Mouse (Mus musculus) liver, embryonic 12.5 days (tissue): ENCODE results near the gene Mctp1. TPM values are rescaled to one million over a fixed set of nuclear protein-coding genes. Genes with fewer than 3 reads are reported as not detected.

Source experiments
- ATAC-seq: fragments of 200-750 bp; cut with Nextera tagmentation; 2 replicates; pipeline ENCODE4 v1.8.0; 2017; ENCODE audit warnings: moderate number of reproducible peaks, mild to moderate bottlenecking, moderate library complexity
- H3K27ac ChIP-seq: fragments of 300-500 bp; sonication (generic); 2 replicates; pipeline ENCODE4 v1.5.1; 2016; ENCODE audit warnings: mild to moderate bottlenecking
- H3K27me3 ChIP-seq: fragments of 300-500 bp; sonication (generic); replicated peaks from 2 replicates; pipeline ENCODE4 v1.6.1; 2016; ENCODE audit warnings: mild to moderate bottlenecking, moderate library complexity
- H3K36me3 ChIP-seq: fragments of 300-500 bp; sonication (generic); 2 replicates; pipeline ENCODE4 v1.6.1; 2016; ENCODE audit warnings: mild to moderate bottlenecking, moderate library complexity
- H3K4me1 ChIP-seq: fragments of 300-500 bp; sonication (generic); 2 replicates; pipeline ENCODE4 v1.6.1; 2016
- H3K4me2 ChIP-seq: fragments of 300-500 bp; sonication (generic); 2 replicates; pipeline ENCODE4 v1.6.1; 2016; ENCODE audit warnings: mild to moderate bottlenecking, moderate library complexity
- H3K4me3 ChIP-seq: fragments of 300-500 bp; sonication (generic); 2 replicates; pipeline ENCODE4 v1.5.1; 2016; ENCODE audit warnings: mild to moderate bottlenecking, moderate library complexity
- H3K9ac ChIP-seq: fragments of 300-500 bp; sonication (generic); 2 replicates; pipeline ENCODE4 v1.6.1; 2016; ENCODE audit warnings: mild to moderate bottlenecking, moderate library complexity
- H3K9me3 ChIP-seq: fragments of 300-500 bp; sonication (generic); replicated peaks from 2 replicates; pipeline ENCODE4 v1.6.1; 2016; ENCODE audit warnings: mild to moderate bottlenecking, moderate library complexity
- WGBS: fragments of 180-500 bp; shearing (Covaris S2); methylation state at CpG from one replicate; pipeline ENCODE4 v1.1.7; 2016; ENCODE audit not compliant: insufficient replicate concordance; 5-methylcytosine and 5-hydroxymethylcytosine counted together
- polyA plus RNA-seq: library from polyadenylated mRNA; unstranded; fragments of >200 nt; fragmentation: Nextera tagmentation; extraction: Ambion mirVana; gene quantifications from 2 replicates; pipeline ENCODE4 v1.2.1, GENCODE M21; 2016

The Mctp1 gene
- polyA plus RNA-seq, 1 experiment from 2014 or later: 1.6 TPM

- Histone ChIP-seq H3K9ac (no peak overlapping the region), H3K27ac (no peak overlapping the region), H3K4me1 (no peaks in the 10 kb centered on the region), H3K4me3 (no peak overlapping the region), H3K27me3 (no peaks in the 10 kb centered on the region), H3K36me3 (no peaks in the 10 kb centered on the region), H3K9me3 (no peaks in the 10 kb centered on the region), H3K4me2 (no peak overlapping the region)
- no peak for ATAC-seq
- 38% methylated on average over 2 of the region's 2 CpGs for WGBS
Measured at GRCm38 (mm10) chr13:76638282-76638681, 253.9 kb downstream of the Mctp1 start.

GRCm38 (mm10) chr13:76659523-76659922 is 275.2 kb downstream of the Mctp1 start:
- no peaks in the 10 kb centered on the region for H3K36me3 ChIP-seq
- H3K27me3 ChIP-seq: no peaks in the 10 kb centered on the region
- H3K4me1 ChIP-seq: no peaks in the 10 kb centered on the region
- no peak overlapping the region for H3K4me2 ChIP-seq
- no peak overlapping the region for H3K9ac ChIP-seq
- no peak overlapping the region for H3K27ac ChIP-seq
- H3K4me3 ChIP-seq: no peak overlapping the region
- H3K9me3 ChIP-seq: no peaks in the 10 kb centered on the region
- no peak for ATAC-seq

- H3K27me3 ChIP-seq: no peaks in the 10 kb centered on the region
- no peak overlapping the region for H3K9ac ChIP-seq
- no peak for ATAC-seq
- no peaks in the 10 kb centered on the region for H3K9me3 ChIP-seq
- no peaks in the 10 kb centered on the region for H3K4me1 ChIP-seq
- no peaks in the 10 kb centered on the region for H3K36me3 ChIP-seq
- H3K4me3 ChIP-seq: no peak overlapping the region
- no peak overlapping the region for H3K27ac ChIP-seq
- H3K4me2 ChIP-seq: no peak overlapping the region
Measured at GRCm38 (mm10) chr13:76681286-76681685, 297.0 kb downstream of the Mctp1 start.

GRCm38 (mm10) chr13:76689349-76689748 is 305.0 kb downstream of the Mctp1 start:
- Histone ChIP-seq H3K9me3 (no peaks in the 10 kb centered on the region), H3K36me3 (no peaks in the 10 kb centered on the region), H3K27me3 (no peaks in the 10 kb centered on the region), H3K27ac (no peak overlapping the region), H3K4me3 (no peak overlapping the region), H3K4me1 (no peaks in the 10 kb centered on the region), H3K4me2 (no peak overlapping the region), H3K9ac (no peak overlapping the region)
- WGBS: 53% methylated on average over 2 of the region's 2 CpGs
- ATAC-seq: no peak

- no peaks in the 10 kb centered on the region for H3K36me3 ChIP-seq
- H3K9me3 ChIP-seq: no peaks in the 10 kb centered on the region
- H3K27ac ChIP-seq: no peak overlapping the region
- H3K4me1 ChIP-seq: no peaks in the 10 kb centered on the region
- no peak overlapping the region for H3K4me3 ChIP-seq
- no peaks in the 10 kb centered on the region for H3K27me3 ChIP-seq
- ATAC-seq: no peak
- H3K9ac ChIP-seq: no peak overlapping the region
- no peak overlapping the region for H3K4me2 ChIP-seq
Measured at GRCm38 (mm10) chr13:76690143-76690542, 305.8 kb downstream of the Mctp1 start.

GRCm38 (mm10) chr13:76690697-76691096 is 306.4 kb downstream of the Mctp1 start:
- Histone ChIP-seq H3K9ac (no peak overlapping the region), H3K27me3 (no peaks in the 10 kb centered on the region), H3K4me2 (no peak overlapping the region), H3K9me3 (no peaks in the 10 kb centered on the region), H3K4me3 (no peak overlapping the region), H3K4me1 (no peaks in the 10 kb centered on the region), H3K36me3 (no peaks in the 10 kb centered on the region), H3K27ac (no peak overlapping the region)
- 79% methylated on average over 1 of the region's 1 CpGs for WGBS
- ATAC-seq: no peak

- no peak for ATAC-seq
- H3K4me3 ChIP-seq: no peak overlapping the region
- no peak overlapping the region for H3K27ac ChIP-seq
- no peak overlapping the region for H3K4me2 ChIP-seq
- H3K9me3 ChIP-seq: no peaks in the 10 kb centered on the region
- H3K4me1 ChIP-seq: no peaks in the 10 kb centered on the region
- H3K9ac ChIP-seq: no peak overlapping the region
- no peaks in the 10 kb centered on the region for H3K27me3 ChIP-seq
- H3K36me3 ChIP-seq: no peaks in the 10 kb centered on the region
Measured at GRCm38 (mm10) chr13:76734013-76734412, 349.7 kb downstream of the Mctp1 start.

- Histone ChIP-seq H3K27ac (no peak overlapping the region), H3K4me3 (no peak overlapping the region), H3K4me2 (no peak overlapping the region), H3K9me3 (no peaks in the 10 kb centered on the region), H3K9ac (no peak overlapping the region), H3K36me3 (no peaks in the 10 kb centered on the region), H3K4me1 (no peaks in the 10 kb centered on the region), H3K27me3 (no peaks in the 10 kb centered on the region)
- ATAC-seq: no peak
- WGBS: 45% methylated on average over 4 of the region's 4 CpGs
Measured at GRCm38 (mm10) chr13:76750663-76751429, 366.5 kb downstream of the Mctp1 start.

GRCm38 (mm10) chr13:76759832-76760490 is 375.6 kb downstream of the Mctp1 start:
- Histone ChIP-seq H3K4me2 (no peak overlapping the region), H3K9me3 (no peaks in the 10 kb centered on the region), H3K9ac (no peak overlapping the region), H3K4me3 (no peak overlapping the region), H3K36me3 (no peaks in the 10 kb centered on the region), H3K27ac (no peak overlapping the region), H3K4me1 (no peaks in the 10 kb centered on the region), H3K27me3 (no peaks in the 10 kb centered on the region)
- 40% methylated on average over 6 of the region's 6 CpGs for WGBS
- ATAC-seq: no peak

GRCm38 (mm10) chr13:76799662-76800061 is 415.3 kb downstream of the Mctp1 start:
- Histone ChIP-seq H3K27me3 (no peaks in the 10 kb centered on the region), H3K9ac (no peak overlapping the region), H3K4me3 (no peak overlapping the region), H3K4me2 (no peak overlapping the region), H3K4me1 (no peaks in the 10 kb centered on the region), H3K9me3 (no peaks in the 10 kb centered on the region), H3K36me3 (no peaks in the 10 kb centered on the region), H3K27ac (no peak overlapping the region)
- no peak for ATAC-seq
- WGBS: 53% methylated on average over 1 of the region's 1 CpGs

GRCm38 (mm10) chr13:76801126-76801632 is 416.8 kb downstream of the Mctp1 start:
- Histone ChIP-seq H3K27ac (no peak overlapping the region), H3K36me3 (no peaks in the 10 kb centered on the region), H3K4me3 (no peak overlapping the region), H3K4me2 (no peak overlapping the region), H3K4me1 (no peaks in the 10 kb centered on the region), H3K9ac (no peak overlapping the region), H3K27me3 (no peaks in the 10 kb centered on the region), H3K9me3 (no peaks in the 10 kb centered on the region)
- WGBS: 60% methylated on average over 6 of the region's 6 CpGs
- ATAC-seq: no peak

- Histone ChIP-seq H3K27ac (no peak overlapping the region), H3K9me3 (no peaks in the 10 kb centered on the region), H3K4me3 (no peak overlapping the region), H3K9ac (no peak overlapping the region), H3K36me3 (no peaks in the 10 kb centered on the region), H3K27me3 (no peaks in the 10 kb centered on the region), H3K4me1 (no peaks in the 10 kb centered on the region), H3K4me2 (no peak overlapping the region)
- ATAC-seq: no peak
- 45% methylated on average over 3 of the region's 3 CpGs for WGBS
Measured at GRCm38 (mm10) chr13:76802051-76802728, 417.9 kb downstream of the Mctp1 start.
